Mouse (Mus musculus): ENCODE measurements around the gene Olfr707.
"Not testable (repeated sequence)": the region's sequence is repeated elsewhere in the genome, so short reads cannot be mapped to it uniquely, and the experiment has no call there.

Gene Olfr707

DNA sequence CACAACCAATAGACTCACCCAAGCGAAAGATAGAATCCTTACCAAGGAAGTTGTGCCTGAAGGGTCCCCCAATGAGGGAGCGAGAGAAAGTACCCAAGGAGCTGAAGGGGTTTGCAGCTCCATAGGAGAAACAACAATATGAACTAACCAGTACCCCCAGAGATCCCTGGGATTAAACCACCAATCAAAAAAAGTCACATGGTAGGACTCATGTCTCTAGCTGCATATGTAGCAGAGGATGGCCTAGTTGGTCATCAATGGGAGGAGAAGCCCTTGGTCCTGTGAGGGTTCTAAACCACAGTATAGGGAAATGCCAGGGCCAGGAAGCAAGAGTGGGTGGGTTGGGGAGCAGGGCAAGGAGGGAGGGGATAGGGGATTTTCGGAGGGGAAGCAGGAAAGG, at the start of gene Olfr707:
Gene Olfr707, minus strand, starts transcription at position 101 of the 400 bp plus-strand sequence.
- DNase-seq (ENCODE audit: low spot score) = not testable (repeated sequence)

GRCm38 (mm10) chr7:106948212-106948611, 47.2 kb upstream of the Olfr707 start, which contains the start of gene Olfr710:
Gene Olfr710 (minus strand): TSS chr7:106948312.
- no peak for DNase-seq (ENCODE audit: low spot score)

- no peak for DNase-seq (ENCODE audit: low spot score)
Measured at GRCm38 (mm10) chr7:106932119-106932518, 31.1 kb upstream of the Olfr707 start, which contains the start of gene Olfr709-ps1. Gene Olfr709-ps1 (minus strand): TSS chr7:106932219.

DNA sequence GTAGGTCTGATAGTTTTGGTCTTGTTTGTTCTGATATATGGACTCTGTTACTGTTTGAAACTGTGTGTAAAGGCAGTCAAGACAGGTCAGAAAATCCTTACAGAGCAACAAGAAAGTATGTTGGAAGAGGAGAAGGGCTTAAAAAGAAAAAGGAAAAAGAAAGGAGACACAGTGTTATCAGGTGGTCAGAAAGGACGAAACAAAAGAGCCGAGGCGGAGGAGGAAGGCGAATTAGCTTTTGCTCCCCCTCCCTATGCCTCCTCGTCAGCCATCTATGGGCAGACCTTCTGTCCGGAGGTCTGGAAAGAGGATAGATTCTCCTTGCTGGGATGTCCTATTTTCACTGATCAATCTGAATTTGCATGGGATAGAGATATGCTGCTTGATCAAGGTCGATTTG, 19.9 kb upstream of the Olfr707 start:
- DNase-seq (ENCODE audit: low spot score) = not testable (repeated sequence)

GRCm38 (mm10) chr7:106907676-106908075, 6.6 kb upstream of the Olfr707 start, which contains the start of gene Olfr1532-ps1:
Gene Olfr1532-ps1 (plus strand): TSS chr7:106908001.
- no peak for DNase-seq (ENCODE audit: low spot score)

DNA sequence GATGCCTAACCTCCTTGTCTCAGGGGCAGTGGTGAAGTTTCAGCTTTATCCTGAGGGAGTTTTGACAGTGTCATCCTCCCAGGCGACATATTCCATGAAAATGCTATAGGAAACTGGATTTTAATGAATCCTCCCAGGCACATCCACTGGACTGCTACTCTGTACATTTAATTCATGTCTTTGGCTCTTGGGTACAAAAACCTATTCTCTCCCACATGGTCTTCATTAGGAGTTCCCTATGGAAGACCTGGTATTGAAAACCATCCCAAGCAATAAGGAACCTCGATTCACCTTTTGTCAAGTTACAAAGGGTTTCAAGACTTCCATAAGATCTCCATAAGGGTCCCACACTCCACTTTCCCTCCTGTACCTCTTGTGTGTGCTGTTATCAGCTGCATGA, 13.0 kb downstream of the Olfr707 start, which contains the start of gene Olfr706:
Gene Olfr706, minus strand, starts transcription at position 101 of the 400 bp plus-strand sequence.
- no peak for DNase-seq (ENCODE audit: low spot score)

DNA sequence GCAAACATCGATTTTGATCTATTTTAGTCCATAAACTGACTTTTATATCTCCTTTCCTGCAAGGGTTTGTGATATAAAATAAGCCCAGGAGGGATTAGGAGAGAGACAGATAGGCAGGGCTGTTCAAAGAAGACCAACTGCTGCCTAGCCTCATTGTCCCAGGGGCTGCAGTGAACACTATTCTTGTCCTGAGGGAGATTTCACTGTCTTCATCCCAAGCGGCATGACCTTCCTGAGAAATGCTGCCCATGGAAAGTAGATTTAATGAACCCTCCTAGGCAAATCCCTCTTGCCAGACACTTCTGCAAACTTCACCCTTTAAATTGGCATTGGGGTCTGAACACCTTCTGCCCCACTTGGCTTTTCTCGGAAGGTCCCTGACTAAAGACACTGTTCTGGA, 24.2 kb downstream of the Olfr707 start, which contains the start of gene Olfr705:
Gene Olfr705, minus strand, starts transcription at position 101 of the 400 bp plus-strand sequence.
- no peak for DNase-seq (ENCODE audit: low spot score)

- DNase-seq (ENCODE audit: low spot score) = no peak
Measured at GRCm38 (mm10) chr7:106862885-106863284, 38.2 kb downstream of the Olfr707 start, which contains the start of gene Olfr704. Gene Olfr704 (plus strand): TSS chr7:106863185.

- no peak for DNase-seq (ENCODE audit: low spot score)
Measured at GRCm38 (mm10) chr7:106843060-106843459, 58.0 kb downstream of the Olfr707 start, which contains the start of gene Olfr703. Gene Olfr703 (plus strand): TSS chr7:106843360.
